Mouse (Mus musculus): ENCODE results near the gene Fkbpl. TPM values are rescaled to one million over a fixed set of nuclear protein-coding genes. Genes with fewer than 3 reads are reported as not detected.
A peak's percentile ranks its signal among the peaks of the same experiment; 100 is the strongest.

The Fkbpl gene
- polyA plus RNA-seq, 1 experiment from 2014 or later, result 16.1 TPM

DNA sequence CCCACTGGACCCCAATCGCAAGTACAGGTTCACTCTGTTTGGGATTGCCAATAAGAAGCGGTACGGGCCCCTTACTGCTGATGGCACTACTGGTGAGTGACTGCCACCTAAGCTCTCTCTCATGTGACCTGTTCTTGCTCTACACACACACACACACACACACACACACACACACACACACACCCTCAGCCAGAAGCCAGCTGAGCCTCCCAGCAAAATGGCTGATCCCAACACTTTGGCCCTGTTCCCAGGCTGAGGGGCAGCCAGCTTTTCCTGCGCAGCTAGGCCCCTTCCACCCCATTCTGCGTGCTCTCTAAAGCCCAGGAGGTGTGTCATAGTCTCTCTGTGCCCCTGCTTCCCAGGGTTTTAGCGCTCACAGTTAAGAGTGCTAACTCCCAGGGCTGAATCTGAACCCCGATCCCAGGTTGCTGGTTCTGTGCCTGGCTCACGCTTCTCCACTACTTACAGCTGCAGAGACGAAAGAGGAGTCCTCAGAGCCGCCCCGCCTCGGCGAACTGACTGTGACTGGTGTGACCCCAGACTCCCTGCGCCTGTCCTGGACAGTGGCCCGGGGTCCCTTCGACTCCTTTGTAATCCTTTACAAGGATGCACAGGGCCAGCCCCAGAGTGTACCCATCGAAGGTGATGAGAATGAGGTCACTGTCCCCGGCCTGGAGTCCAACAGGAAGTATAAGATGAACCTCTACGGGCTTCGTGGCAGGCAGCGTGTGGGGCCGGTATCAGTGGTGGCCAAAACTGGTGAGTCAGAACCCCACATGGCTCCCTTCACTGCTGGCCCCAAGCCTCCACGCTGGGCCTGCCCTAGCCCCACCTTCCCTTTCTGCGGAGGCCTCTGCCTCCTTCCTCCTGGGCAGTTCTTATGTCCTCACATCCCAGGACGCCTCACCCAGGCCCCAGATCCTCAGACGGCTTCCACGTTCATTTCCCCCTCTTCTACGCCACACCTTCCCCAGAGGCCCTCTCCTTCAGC is 40.9 kb downstream of the Fkbpl start:
- Histone ChIP-seq H3K4me2 (no peak overlapping the region), H3K9ac (no peak overlapping the region), H3K9me3 (no peaks in the 10 kb centered on the region), H3K4me1 (replicated peaks) (0 out of 2 replicates have a peak, but pooled peaks cover 5% of the 10 kb centered on the region), H3K27ac (replicated peaks) (no peak overlapping the region), H3K36me3 (no peaks in the 10 kb centered on the region), H3K27me3 (no peaks in the 10 kb centered on the region), H3K4me3 (no peak overlapping the region)
- peak; percentile 72 for ATAC-seq (ENCODE audit: low FRiP score, low read depth)
- 80% methylated on average over 28 of the region's 28 CpGs for WGBS

DNA sequence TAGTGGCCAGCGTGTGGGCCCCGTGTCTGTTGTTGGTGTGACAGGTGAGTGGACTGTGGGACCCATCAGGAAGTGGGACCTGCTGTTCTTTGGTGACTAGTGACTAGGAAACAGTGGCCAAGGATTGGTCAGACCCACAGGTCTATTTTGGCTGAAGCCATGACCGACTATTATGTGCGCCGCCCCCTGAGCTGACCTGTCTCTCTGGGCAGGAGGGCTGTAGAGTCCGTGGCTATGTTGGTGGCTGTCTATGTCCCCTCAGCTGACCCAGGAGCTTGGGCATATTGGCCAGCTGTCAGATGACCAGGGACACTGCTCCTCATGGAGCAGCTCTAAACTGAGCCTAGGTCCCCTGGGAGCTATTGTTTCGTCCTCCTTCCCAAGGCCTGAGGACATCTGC is 44.3 kb downstream of the Fkbpl start:
- Histone ChIP-seq H3K4me1 (replicated peaks) (0 out of 2 replicates have a peak, but pooled peaks cover 5% of the 10 kb centered on the region), H3K4me3 (no peak overlapping the region), H3K4me2 (no peak overlapping the region), H3K9me3 (no peaks in the 10 kb centered on the region), H3K27me3 (no peaks in the 10 kb centered on the region), H3K9ac (no peak overlapping the region), H3K27ac (replicated peaks) (no peak overlapping the region), H3K36me3 (no peaks in the 10 kb centered on the region)
- 89% methylated on average over 7 of the region's 7 CpGs for WGBS
- no peak for ATAC-seq (ENCODE audit: low FRiP score, low read depth)

DNA sequence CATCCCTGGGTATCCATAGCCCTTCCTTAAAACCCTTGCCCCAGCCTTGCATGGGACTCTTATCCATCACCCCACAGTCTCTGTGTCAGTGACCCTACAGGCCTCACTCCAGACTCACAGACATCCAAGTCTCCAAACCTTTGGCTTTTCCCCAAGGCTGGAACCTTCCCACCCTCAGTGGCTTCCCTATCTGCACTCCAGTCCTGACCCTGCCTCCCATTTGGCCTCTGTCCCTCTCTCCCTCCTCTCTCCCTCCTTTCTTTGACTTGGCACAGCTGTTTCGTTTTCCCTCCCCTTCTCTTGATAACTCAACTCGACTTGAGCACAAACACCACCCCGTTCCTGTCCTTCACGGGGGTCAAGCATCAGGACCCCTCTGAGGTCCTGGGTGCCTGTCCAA is 45.9 kb downstream of the Fkbpl start:
- no peak overlapping the region for H3K4me2 ChIP-seq
- H3K9me3 ChIP-seq, result no peaks in the 10 kb centered on the region
- H3K4me1 ChIP-seq (replicated peaks), result 0 out of 2 replicates have a peak, but pooled peaks cover 2% of the 10 kb centered on the region
- WGBS, result 73% methylated on average over 4 of the region's 4 CpGs
- H3K27me3 ChIP-seq, result no peaks in the 10 kb centered on the region
- no peak overlapping the region for H3K4me3 ChIP-seq
- H3K36me3 ChIP-seq, result no peaks in the 10 kb centered on the region
- H3K27ac ChIP-seq (replicated peaks), result no peak overlapping the region
- no peak overlapping the region for H3K9ac ChIP-seq
- ATAC-seq (ENCODE audit: low FRiP score, low read depth), result no peak

GRCm38 (mm10) chr17:34692906-34693305 is 48.3 kb downstream of the Fkbpl start:
- no peaks in the 10 kb centered on the region for H3K4me1 ChIP-seq (replicated peaks)
- no peaks in the 10 kb centered on the region for H3K27me3 ChIP-seq
- no peak overlapping the region for H3K27ac ChIP-seq (replicated peaks)
- H3K4me2 ChIP-seq, result no peak overlapping the region
- H3K9ac ChIP-seq, result no peak overlapping the region
- H3K36me3 ChIP-seq, result no peaks in the 10 kb centered on the region
- H3K9me3 ChIP-seq, result no peaks in the 10 kb centered on the region
- 67% methylated on average over 7 of the region's 7 CpGs for WGBS
- no peak for ATAC-seq (ENCODE audit: low FRiP score, low read depth)
- no peak overlapping the region for H3K4me3 ChIP-seq

Other genes with a start within 250 kb of the Fkbpl start
- gene BC051142, start 245.9 kb upstream of the Fkbpl start, polyA plus RNA-seq (2015; fragmentation: Nextera tagmentation; extraction: Ambion mirVana), result 4.8 and 5.5 TPM in 2 replicates
- gene Btnl4, start 167.4 kb upstream of the Fkbpl start, polyA plus RNA-seq (2015; fragmentation: Nextera tagmentation; extraction: Ambion mirVana), result not detected in 2 replicates
- gene Btnl6, start 127.4 kb upstream of the Fkbpl start, polyA plus RNA-seq (2015; fragmentation: Nextera tagmentation; extraction: Ambion mirVana), result not detected in 2 replicates
- 7.8 and 7.9 TPM in 2 replicates for gene Notch4, start 80.5 kb upstream of the Fkbpl start, polyA plus RNA-seq (2015; fragmentation: Nextera tagmentation; extraction: Ambion mirVana)
- gene Gpsm3, start 55.0 kb upstream of the Fkbpl start, polyA plus RNA-seq (2015; fragmentation: Nextera tagmentation; extraction: Ambion mirVana), result 4.1 TPM in 2 replicates
- 8.9 TPM in 2 replicates for gene Pbx2, start 53.5 kb upstream of the Fkbpl start, polyA plus RNA-seq (2015; fragmentation: Nextera tagmentation; extraction: Ambion mirVana)
- 1.8 TPM in 2 replicates for gene Ager, start 46.9 kb upstream of the Fkbpl start, polyA plus RNA-seq (2015; fragmentation: Nextera tagmentation; extraction: Ambion mirVana)
- gene Rnf5, start 41.1 kb upstream of the Fkbpl start, polyA plus RNA-seq (2015; fragmentation: Nextera tagmentation; extraction: Ambion mirVana), result 270 and 283 TPM in 2 replicates
- gene Agpat1, start 40.5 kb upstream of the Fkbpl start, polyA plus RNA-seq (2015; fragmentation: Nextera tagmentation; extraction: Ambion mirVana), result 123 and 142 TPM in 2 replicates
- 10.1 and 12.8 TPM in 2 replicates for gene Egfl8, start 28.8 kb upstream of the Fkbpl start, polyA plus RNA-seq (2015; fragmentation: Nextera tagmentation; extraction: Ambion mirVana)
- gene Ppt2, start 16.3 kb upstream of the Fkbpl start, polyA plus RNA-seq (2015; fragmentation: Nextera tagmentation; extraction: Ambion mirVana), result 19.1 and 20.4 TPM in 2 replicates
- gene Prrt1, start 15.2 kb upstream of the Fkbpl start, polyA plus RNA-seq (2015; fragmentation: Nextera tagmentation; extraction: Ambion mirVana), result 6.8 and 9.8 TPM in 2 replicates
- 108 and 120 TPM in 2 replicates for gene Atf6b, start 2.4 kb downstream of the Fkbpl start, polyA plus RNA-seq (2015; fragmentation: Nextera tagmentation; extraction: Ambion mirVana)
- gene Tnxb, start 25.8 kb downstream of the Fkbpl start, polyA plus RNA-seq (2015; fragmentation: Nextera tagmentation; extraction: Ambion mirVana), result 0.27 and 0.31 TPM in 2 replicates
- 0.21 and 0.47 TPM in 2 replicates for gene C4b, start 99.1 kb downstream of the Fkbpl start, polyA plus RNA-seq (2015; fragmentation: Nextera tagmentation; extraction: Ambion mirVana)
- gene Cyp21a1, start 159.8 kb downstream of the Fkbpl start, polyA plus RNA-seq (2015; fragmentation: Nextera tagmentation; extraction: Ambion mirVana), result not detected in 2 replicates
- gene Stk19, start 192.2 kb downstream of the Fkbpl start, polyA plus RNA-seq (2015; fragmentation: Nextera tagmentation; extraction: Ambion mirVana), result 43.9 TPM in 2 replicates
- 67.2 and 68.3 TPM in 2 replicates for gene Dxo, start 192.3 kb downstream of the Fkbpl start, polyA plus RNA-seq (2015; fragmentation: Nextera tagmentation; extraction: Ambion mirVana)
- 59.4 and 63.4 TPM in 2 replicates for gene Skiv2l, start 205.4 kb downstream of the Fkbpl start, polyA plus RNA-seq (2015; fragmentation: Nextera tagmentation; extraction: Ambion mirVana)
- 81.0 and 94.4 TPM in 2 replicates for gene Nelfe, start 205.6 kb downstream of the Fkbpl start, polyA plus RNA-seq (2015; fragmentation: Nextera tagmentation; extraction: Ambion mirVana)
- gene Cfb, start 217.8 kb downstream of the Fkbpl start, polyA plus RNA-seq (2015; fragmentation: Nextera tagmentation; extraction: Ambion mirVana), result 2.5 and 4.1 TPM in 2 replicates
- gene Zbtb12, start 234.7 kb downstream of the Fkbpl start, polyA plus RNA-seq (2015; fragmentation: Nextera tagmentation; extraction: Ambion mirVana), result 11.9 and 12.9 TPM in 2 replicates
- not detected in 2 replicates for gene Gm20547, start 237.3 kb downstream of the Fkbpl start, polyA plus RNA-seq (2015; fragmentation: Nextera tagmentation; extraction: Ambion mirVana)

All from hindbrain, embryonic 15.5 days (tissue).